Mouse (Mus musculus): ENCODE measurements around the gene Rhot2. TPM values are rescaled to one million over a fixed set of nuclear protein-coding genes. Genes with fewer than 3 reads are reported as not detected.
"Not testable (repeated sequence)": the region's sequence is repeated elsewhere in the genome, so short reads cannot be mapped to it uniquely, and the experiment has no call there.

Rhot2 gene
- total RNA-seq, 2 experiments from 2014 or later: 34.9 to 41.5 TPM

DNA sequence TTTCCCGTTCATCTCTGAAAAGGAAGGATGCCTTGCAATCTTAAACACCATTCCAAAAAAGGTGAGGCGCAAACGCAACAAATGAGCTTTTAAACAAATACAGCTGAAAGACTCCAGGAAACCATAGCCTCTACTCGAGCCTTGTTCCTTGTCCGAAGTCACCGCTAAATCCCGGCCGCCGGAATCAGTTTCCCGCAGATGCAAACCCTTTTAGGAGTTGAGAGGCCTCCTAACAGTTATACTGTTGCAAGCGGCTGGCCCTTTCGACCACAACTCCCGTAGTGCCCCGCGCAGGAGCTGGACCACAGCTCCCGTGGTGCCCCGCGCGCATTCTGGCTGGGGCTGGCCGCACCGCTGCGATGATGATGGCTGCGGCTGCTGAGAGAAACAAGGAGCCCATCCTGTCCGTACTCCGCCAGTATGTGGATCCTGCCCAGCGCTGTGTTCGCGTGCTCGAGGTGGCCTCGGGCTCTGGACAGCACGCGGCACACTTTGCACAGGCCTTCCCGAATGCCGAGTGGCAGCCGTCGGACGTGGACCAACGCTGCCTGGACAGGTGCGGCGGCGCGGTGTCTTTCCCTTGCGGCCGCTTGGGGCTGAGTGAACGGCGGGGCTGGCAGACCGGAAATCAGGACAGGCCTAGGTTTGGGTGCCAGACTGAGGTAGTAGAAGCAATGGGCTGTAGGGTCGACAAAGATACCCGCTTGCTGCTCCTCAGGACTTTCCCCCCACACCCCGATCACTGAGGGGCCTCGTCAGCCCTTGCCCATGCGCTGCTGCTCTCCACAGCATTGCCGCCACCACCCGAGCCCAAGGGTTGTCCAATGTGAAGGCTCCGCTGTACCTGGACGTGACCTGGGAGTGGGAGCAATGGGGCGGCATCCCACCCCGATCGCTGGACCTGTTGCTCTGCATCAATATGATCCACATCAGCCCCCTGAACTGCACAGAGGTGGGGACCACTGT, 30.8 kb upstream of the Rhot2 start:
- DNase-seq (ENCODE audit: low spot score in 2 of 2): peak; percentile 79 to 89

DNA sequence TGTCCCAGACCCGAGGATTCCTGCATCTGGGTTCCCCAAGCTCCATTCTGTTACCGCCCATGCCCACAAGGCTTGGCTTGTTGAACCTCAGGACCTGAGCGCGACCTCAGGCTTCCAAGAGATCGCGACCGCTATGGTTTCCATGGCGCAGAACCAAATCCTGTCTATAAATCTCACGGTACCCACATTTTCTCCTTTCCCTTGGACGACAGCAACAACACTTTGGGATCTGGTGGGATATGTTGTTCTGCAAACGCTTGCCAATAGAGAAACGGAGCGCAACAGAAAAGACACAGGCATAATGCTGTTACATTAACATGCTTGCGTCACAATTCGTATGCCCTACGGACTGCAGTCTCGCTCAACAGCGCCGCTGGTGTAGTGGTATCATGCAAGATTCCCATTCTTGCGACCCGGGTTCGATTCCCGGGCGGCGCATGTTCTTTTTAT, 30.1 kb upstream of the Rhot2 start, which contains the start of gene Mettl26:
Gene Mettl26, plus strand, starts transcription at position 354 of the 450 bp plus-strand sequence.
- DNase-seq (ENCODE audit: low spot score in 2 of 2): peak; percentile 78 to 87

DNA sequence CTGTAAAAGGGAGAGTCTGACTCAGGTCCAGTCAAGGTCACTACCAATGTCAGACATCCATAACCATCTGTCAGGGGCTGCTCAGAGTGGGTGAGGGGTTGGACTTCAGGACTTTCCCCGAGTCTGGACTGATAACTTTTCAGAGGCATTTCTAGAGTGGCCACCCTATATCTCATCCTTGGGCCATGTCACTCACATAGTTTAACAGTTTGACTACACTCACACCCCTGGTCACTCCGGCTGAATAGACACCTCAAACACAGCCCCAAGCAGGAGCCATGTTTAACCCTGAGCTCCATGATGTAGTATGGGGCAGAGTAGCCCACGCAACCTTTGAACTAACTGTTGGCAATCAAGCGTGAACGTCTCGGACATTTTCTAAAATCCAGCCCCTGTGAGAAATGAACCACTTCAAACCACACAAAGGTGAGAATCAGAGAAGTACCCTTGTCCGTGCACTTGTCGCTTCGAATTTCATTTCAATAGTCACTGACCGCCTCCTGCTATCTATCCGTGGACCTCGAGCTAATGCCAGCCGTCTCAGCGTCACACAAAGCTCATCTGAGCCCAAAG, 29.6 kb upstream of the Rhot2 start:
- peak in 1 of 2 experiments; percentile 7 for DNase-seq (ENCODE audit: low spot score in 2 of 2)

DNA sequence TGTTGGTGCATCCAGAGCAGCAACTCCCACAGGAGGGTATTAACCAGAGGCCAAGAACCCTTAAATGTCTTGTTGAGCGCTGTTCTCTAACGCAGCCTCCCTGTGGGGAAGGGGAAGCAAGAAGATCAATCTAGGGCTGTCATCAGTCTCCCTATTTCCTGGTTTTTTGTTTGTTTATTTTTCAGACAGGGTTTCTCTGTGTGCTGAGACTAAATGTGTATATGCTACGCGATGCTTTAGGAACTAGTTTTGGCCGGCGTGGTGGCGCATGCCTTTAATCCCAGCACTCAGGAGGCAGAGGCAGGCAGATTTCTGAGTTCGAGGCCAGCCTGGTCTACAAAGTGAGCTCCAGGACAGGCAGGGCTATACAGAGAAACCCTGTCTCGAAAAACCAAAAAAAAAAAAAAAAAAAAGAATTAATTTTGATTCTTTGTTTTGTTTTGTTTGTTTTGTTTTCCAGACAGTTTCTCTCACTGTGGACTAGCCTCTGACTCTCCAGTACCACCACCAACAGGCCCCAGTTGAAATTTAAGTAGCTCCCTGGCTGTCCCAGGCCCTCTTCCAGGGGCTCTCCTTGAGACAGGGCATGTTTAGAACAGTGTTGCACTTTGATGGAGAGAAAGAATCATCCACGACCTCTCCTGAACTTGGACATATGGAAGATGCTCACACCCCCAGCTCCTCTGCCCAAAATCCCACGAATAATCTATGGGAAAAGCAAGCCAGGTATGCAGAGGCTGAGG, 28.9 kb upstream of the Rhot2 start:
- no peak for DNase-seq (ENCODE audit: low spot score in 2 of 2)

DNA sequence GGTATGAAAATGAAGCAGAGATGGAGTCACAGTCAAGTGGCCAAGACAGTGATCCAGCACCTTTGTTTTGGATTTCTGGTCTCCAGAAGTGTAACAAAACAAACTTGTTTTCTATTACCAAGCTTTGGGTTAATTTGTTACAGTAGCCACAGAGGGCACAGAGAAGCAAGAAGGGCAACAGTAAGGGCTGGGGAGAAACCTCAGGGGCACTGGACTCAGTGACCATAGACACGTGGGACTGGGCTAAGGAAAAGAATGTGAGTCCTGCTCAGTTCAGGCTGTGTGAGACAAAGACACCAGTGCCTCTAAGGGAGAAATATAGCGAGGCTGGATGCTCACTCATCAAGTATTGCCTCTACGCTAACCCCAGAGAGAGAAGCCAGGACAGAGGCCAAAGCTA, 28.0 kb upstream of the Rhot2 start:
- no peak for DNase-seq (ENCODE audit: low spot score in 2 of 2)

GRCm38 (mm10) chr17:25871566-25871965, 26.9 kb upstream of the Rhot2 start:
- not testable (repeated sequence) for DNase-seq (ENCODE audit: low spot score in 2 of 2)

- DNase-seq (ENCODE audit: low spot score in 2 of 2): no peak
Measured at GRCm38 (mm10) chr17:25869954-25870353, 25.3 kb upstream of the Rhot2 start.

GRCm38 (mm10) chr17:25869498-25869897, 24.8 kb upstream of the Rhot2 start:
- no peak for DNase-seq (ENCODE audit: low spot score in 2 of 2)

DNA sequence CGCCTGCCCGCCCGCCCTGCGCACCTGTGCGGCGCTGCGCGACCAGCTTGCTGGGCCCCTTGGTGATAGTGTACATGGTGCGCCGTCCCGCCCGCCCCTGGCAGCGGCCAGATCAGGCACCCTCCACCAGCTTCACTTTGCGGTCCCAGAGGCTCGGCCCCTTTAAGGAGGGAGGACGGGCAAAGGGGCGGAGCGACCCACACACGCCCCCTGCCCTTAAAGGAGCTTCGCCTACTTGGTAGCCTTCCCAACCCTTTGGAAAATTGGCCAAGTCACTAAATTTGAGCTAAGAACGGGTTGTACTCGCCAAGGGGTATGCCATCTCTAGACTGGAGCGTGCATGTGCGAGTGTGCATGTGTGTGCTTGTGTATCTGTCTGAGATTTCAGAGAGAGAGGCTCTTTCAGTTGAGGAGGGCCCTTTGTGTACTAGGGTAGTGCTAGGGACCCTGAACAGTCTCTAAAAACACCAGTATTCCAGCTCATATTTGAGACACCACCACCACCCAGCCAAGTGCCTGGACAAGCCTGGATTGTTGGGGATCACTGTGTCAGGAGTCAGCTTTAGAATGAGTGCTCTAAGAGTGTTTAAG, 24.0 kb upstream of the Rhot2 start, which contains the start of gene Mcrip2:
Gene Mcrip2, minus strand, starts transcription at position 164 of the 591 bp plus-strand sequence.
- peak in 1 of 2 experiments; percentile 72 for DNase-seq (ENCODE audit: low spot score in 2 of 2)

- DNase-seq (ENCODE audit: low spot score in 2 of 2): peak in 1 of 2 experiments; percentile 57
Measured at GRCm38 (mm10) chr17:25867836-25868600, 23.4 kb upstream of the Rhot2 start.

GRCm38 (mm10) chr17:25867509-25867835, 22.8 kb upstream of the Rhot2 start:
- no peak for DNase-seq (ENCODE audit: low spot score in 2 of 2)

- no peak for DNase-seq (ENCODE audit: low spot score in 2 of 2)
Measured at GRCm38 (mm10) chr17:25866172-25866571, 21.5 kb upstream of the Rhot2 start.

- DNase-seq (ENCODE audit: low spot score in 2 of 2): no peak
Measured at GRCm38 (mm10) chr17:25865288-25865687, 20.6 kb upstream of the Rhot2 start.

DNA sequence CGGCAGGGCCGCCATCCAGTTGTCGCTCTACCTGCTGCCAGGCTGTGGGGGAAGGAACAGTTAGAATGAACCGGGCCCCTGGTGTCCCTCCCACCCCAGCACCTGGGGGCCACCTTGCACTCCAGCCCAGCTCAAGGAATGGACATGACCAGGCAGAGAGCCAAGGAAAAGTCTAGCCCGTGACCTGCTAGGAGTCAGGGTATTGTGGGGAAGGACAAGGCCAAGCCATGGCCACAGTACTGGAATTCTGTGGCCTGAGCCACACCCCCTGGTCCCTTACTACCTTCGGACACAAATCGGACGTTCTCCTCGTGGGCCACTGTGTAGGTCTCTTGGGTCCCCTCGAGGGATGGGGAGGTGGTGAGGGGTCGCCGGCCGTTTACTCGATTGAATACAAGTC, 19.7 kb upstream of the Rhot2 start:
- no peak for DNase-seq (ENCODE audit: low spot score in 2 of 2)

DNA sequence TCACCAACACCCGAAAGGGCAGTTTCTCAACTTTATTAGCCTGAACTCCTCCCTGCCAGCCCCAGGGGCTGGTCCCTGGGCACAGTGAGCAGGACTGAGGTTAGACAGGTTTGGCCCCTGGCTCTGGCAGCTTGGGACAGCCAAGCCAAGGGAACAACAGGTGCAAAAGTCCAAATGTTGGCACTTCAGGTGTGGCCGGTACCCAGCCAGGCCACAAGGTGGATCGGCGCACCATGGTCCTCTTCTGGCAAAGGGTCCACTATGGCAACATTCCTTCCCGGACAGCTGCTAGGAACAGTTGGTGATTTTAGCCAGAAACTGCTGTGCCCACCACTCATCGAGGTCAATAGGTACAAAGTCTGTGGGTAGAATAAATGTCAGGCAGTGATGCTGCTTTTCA, 19.0 kb upstream of the Rhot2 start:
- DNase-seq (ENCODE audit: low spot score in 2 of 2): no peak

GRCm38 (mm10) chr17:25861704-25862612, 17.3 kb upstream of the Rhot2 start:
- no peak for DNase-seq (ENCODE audit: low spot score in 2 of 2)

GRCm38 (mm10) chr17:25860832-25861703, 16.4 kb upstream of the Rhot2 start, which contains the start of gene Wdr90:
Gene Wdr90, minus strand, starts transcription at chr17:25861501.
- peak; percentile 74 to 87 for DNase-seq (ENCODE audit: low spot score in 2 of 2)

GRCm38 (mm10) chr17:25860229-25860628, 15.6 kb upstream of the Rhot2 start:
- DNase-seq (ENCODE audit: low spot score in 2 of 2): no peak
